Mouse (Mus musculus): ENCODE data around the gene Gm21885.

The Gm21885 gene

DNA sequence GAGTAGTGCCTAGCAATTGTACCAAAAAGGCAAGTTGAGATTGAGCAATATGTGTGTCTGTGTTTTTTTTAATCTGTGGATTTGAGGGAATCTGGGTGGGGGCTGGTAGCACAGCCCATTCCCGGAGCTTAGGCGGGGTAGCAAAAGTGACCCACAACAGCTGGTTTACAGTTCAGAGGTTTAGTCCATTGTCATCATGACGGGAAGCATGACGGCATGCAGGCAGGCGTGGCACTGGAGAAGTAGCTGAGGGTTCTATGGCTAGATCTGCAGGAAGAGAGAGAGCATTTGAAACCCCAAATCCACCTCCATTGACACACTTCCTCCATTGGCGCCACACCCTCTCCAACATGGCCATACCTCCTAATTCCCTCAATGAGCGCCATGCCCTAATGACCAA, 11.8 kb upstream of the Gm21885 start:
- DNase-seq, result no peak

DNA sequence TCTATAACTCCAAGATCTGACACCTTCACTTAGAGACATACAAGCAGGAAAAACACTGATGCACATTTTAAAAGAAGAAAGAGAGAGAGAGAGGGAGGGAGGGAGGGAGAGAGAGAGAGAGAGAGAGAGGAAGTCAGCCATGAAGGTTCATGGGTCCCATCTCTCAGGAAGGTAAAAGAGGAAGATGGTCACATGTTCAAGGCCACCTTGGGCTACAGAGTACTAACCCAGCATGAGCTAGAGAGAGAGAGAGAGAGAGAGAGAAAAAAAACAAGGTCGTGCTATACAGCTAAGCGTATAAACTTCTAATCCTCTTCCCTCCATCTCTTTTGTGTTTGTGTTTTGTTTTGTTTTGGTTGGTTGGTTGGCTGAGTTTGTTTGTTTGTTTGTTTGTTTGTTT, 10.7 kb upstream of the Gm21885 start:
- DNase-seq, result no peak

DNA sequence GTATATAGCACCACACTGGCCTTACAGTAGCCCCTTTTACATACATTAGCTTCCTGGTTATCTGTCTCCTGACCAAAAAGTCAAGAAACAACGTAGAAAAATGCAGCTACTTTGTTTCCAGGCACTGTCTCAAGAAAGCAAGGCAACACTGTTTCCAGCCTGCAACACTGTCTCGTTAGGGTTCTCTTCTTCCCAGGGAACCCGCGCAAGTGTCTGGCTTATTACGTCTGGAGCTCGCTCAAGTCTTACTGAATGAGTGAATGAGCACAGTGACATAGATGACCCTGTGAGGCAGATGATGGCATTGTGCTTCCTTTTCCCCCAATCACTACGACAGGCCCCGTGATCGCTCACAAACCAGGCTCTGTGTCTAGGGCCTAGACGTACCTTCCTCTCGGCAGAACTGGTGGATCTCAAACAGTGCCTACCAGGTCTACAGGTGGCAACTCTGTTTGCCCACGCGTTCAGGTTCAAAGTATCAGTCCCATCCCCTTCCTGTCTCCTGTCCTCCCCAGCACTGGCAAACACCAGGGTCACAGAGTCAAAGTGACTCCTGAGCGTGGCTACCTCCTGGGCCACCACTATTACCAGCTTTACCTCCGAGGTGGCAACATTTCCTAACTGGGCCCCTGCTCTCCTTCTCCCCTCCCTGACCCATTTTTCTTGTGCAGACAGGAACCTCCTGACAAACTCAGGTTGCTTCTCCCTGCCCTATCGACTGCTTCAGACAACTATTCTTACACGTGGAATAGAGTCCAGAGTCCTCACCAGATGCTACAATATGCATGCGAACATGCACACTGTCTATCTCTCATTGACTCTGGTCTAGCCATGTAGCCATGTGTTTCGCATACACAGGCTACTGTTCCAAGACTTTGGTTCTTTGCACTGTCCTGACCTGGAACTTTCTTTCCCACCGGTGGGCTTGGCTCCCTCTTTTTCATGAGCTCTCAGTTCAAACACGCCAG, 8.4 kb upstream of the Gm21885 start:
- DNase-seq, result no peak

DNA sequence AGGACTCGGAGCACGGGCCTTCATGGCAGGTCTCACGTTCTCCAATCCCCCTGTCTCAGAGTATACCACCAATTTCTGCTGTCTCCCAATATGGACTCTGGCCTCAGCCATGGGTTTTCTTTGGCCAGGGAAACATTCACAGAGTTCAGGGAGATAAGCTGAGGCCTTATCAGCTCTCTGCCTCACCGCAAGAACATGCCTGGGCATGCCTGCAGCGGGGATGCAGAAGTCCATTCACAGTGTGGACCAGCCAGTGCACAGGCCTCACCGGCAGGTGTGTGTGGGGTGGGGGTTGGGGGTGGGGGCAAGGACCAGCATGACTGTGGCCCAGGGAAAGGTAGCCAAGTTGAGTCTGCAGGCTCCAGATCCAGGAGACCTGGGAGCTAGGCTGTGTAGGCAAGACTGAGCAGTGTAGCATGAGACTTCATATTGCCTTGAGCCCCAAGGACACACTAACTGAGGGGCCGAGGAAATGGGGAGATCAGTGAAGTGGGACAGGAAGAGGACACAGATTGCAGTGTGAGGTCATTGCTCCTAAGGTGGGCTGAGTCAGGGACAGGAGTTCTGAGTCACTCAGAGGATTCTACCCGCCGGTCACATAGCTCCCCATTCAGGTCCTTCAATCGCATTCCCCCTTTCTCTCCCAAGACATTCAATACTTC, 7.3 kb upstream of the Gm21885 start:
- DNase-seq, result no peak

DNA sequence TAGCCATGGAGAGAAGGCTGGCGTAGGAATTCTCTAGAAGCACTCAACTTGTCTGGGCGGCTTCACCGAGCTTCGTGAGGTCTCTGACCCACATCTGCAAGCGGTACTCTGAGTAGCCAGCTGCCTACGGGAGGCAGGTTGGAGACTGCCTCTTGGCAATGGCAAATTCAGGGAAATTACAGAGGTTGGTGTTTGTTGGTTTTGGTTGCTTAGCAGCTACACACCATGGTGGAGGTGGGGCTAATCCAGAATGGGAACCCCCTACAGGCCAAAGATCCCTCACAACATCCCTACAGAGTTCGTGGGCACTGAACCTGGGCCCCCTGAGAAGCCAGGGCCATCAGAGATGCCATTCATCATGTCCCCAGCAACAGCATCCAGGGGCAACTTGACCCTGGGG, 6.4 kb upstream of the Gm21885 start:
- DNase-seq, result no peak

DNA sequence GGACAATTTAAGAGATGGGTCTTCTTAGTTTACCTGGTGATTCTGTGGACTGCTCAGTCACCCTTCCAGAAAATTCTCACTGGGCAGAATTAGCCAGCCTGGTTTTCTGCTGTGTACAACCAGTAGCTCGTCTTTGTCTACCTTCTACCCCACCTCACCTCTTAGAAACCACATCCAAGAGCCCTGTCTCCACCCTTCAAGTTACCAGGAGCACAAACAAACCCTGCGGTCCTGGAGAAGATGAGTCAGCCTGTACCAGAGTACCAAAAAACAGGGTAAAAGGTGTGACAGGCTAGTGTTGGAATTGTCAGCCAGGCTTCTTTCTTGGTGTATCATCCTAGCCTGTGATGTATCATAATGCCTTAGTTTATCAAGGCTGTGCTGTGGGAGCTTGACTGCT, 6.0 kb upstream of the Gm21885 start:
- no peak for DNase-seq

DNA sequence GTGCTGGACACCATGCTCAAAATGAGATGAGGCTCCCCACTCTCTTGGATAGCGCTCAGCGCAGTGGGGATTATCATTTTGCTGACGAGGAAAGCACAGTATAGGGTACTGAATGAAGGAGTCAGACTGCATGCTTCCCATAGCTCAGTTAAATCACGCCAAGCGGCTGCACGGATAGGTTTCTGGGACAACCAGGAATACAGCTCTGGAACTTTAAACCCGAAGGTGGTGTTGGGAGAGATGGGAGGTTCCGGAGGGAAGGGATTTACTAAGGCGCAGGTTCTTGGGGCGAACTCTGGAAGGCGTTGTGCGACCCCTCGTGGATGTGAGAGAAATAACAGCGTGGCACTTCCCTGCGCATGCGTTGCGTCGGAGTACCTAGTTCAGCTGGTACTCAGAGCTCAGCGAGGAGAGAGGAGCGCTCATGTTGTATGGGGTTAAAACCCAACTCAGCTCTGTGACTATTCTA, 4.8 kb upstream of the Gm21885 start:
- DNase-seq, result peak; percentile 95

DNA sequence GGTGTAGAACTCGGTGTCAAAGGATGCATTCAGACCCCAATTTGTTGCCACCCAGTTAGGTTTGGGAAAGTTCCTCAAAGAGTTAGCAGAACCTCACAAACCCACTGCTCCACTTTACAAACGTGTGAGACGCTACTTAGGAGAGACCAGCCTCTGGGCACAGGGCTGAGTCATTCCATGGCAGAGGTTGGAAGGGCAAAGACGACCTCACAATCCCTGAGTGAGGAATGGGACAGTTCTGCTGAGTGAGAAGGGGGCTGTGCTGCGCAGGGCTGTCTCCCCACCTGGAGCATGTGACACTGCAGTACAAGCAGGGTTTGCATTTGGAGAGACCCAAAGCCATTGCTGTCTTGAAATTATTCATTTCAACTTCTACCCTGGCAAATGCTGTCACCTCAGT, 618 bp downstream of the Gm21885 start:
- DNase-seq, result no peak

DNA sequence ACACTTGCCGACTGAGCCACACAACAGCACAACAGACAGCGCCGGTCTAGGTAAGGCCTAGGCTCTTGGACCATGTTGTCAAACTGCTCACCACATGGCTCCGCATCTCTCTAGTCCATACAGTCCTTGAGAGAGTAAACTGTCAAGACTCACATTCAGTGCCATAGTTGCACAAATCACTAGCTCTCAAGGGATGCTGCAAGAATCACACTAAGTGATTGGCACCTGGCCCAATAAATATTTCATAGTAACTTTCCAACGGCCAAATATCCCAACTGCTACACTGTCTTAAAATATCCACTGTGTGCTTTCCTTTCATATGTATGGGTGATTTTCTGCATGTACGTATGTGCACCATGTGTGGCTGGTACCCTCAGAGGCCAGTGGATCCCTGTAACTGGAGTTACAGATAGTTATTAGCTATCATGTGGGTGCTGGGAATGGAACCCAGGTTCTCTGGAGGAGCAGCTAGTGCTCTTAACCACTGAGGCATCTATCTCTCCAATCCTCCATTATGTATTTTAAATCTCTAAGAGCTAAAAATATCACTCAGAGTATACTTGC, 1.9 kb downstream of the Gm21885 start:
- DNase-seq, result no peak

DNA sequence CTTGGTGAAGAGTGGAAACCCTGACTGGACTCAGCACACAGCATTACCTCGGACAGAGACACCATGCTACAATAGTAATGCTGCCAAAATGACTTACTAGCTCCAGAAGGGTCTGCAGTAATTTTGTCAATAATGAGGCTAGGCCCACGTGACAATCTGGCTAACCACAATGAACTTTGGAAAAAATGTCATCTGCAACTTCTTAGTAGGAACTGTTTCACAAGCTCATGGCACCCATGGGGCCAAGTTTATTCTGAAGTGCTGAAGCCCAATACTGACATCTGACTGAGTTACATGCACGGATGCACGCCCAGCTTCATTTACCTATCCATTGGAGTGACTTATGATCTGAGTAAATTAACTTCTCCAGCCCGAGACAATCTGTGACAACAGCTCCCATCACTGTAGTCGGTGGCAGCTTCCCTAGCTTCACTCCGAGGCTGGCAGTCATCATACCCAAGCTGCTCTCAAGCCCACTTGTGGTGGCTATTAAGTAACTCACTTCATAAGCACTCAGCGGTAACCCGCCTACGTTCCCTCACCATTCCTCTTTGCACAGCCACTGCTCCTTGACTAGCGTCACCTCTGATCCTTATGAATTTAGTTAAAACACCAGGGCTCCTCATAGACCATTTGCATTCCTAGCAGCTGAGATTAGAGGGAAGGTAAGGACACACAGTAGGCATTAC, 4.4 kb downstream of the Gm21885 start:
- DNase-seq, result no peak

DNA sequence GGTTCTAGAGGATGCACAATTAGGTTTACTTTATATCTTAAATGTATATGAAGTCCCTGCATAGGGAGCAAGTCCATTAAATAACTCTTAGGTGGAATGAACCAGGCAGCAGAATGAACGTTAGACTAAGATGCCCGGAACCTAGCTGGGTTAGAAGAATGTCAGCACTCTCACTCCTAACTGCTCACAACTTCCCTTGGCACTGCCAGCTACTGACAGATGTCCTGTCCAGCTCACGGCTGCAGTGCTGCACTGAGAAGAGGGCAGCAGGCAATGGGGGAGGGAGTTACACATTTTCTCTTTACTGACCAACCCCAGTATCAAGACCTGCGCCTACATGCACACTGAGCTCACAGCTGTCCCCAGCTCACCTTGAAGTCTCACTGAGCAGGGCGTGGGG, 5.4 kb downstream of the Gm21885 start:
- DNase-seq, result no peak

DNA sequence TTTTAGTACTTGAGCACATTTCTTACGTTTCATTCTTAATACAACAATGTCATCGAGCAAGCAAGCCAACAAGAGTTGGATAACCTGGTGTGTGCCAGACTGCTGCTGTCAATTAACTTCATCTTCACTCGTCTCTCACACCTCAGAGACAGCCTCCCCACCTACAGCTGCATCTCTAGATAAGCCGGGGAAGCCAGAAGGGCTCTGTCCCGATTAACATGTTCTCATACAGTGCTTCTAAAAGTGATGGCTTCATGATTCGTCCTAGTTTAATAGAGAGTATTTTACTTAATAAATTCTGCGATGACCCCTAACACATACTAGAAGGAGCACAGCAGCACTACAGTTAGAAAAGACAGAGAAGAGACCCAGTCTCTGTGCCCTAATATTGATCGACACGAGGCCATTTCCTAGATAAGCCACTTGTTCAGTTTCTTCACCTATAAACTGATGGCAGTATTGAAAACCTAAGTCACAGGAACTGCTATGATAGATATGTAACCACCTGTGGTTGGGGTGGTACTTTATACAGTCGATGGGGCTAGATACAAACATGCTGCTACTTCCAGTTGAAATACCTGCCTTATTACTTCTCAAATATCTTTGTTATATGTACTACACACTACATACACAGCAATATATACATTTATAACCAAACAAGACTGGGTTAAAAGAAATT, 8.5 kb downstream of the Gm21885 start:
- no peak for DNase-seq

DNA sequence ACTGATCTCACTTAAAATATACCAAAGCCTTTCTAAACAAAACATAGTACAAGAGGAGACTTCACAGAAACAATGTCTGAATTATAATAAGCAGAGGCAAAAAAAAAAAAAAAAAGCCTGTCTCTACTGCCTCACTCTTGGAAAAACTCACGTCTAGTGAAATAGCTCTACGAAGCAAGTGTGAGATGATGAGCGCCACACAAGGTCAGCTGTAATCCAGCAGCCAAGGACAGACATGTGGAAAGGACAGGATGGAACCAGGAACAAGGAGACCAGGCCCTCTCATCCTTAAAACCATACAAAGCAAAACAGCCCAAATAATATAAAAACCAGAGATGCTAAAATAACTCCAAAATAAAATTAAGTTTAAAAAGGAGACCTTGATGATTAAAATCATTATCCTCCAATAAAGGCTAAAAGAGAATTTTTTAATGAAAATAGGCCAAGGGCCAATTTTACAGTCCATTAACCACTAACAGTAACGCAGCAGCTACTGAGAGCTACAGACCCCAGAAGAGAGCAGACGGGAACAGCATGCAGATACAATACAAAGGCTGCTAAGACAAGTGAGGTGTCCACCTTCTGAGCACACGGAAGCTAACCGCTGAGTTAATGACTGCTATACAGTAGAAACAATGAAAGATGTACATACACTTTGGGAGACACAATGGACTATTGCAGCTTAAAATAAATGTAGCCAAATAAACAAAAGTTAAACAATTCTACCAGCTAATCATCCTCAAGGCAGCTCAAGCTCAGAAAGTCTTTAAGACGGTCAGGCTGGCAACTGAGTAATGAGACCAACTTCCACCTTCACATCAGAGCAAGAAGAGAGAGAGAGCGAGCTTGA, 13.5 kb downstream of the Gm21885 start:
- DNase-seq, result no peak

DNA sequence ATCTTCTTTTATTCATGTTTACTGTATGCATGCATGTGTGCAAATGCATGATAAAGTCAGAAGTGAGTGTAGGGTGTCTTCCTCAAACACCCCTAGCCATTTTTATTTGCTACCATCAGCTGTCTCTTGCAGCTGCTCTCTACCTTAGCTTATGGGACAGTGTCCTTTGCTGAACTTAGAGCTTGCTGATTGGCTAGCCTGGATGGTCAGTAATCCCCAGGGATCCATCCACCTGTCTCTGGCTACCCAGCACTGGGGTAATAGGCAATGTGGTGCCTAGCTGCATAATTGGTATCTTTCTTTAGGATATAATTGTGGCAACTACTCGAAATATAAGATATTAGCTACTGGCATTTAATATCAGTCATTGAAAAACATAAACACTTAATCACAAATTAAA, 31.1 kb downstream of the Gm21885 start:
- DNase-seq, result no peak

DNA sequence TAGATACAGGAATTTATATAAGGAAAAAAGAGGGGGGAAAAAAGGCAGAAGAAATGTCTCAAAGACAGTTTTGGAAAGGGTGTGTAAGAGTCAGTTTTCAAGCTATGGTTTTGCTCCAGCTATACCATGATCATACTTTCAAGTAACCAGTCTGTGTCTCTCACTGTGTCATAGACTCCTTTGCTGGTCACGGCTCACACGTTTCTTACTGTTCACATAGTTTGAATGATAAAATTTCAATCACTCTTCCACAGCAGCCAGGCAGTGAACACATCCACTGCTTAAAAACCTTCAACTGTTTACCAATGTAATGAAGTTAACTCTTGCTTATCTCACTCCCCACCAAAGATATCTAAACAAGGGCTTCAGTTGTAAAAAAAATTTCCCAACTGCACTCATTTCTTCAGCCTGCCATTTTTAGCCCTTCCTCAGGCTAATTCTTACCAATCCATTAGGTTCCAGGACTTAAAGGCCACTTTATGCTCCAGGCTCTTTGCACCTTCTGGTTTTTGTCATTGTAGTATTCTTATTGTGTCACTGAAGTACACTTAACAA, 32.5 kb downstream of the Gm21885 start:
- no peak for DNase-seq

DNA sequence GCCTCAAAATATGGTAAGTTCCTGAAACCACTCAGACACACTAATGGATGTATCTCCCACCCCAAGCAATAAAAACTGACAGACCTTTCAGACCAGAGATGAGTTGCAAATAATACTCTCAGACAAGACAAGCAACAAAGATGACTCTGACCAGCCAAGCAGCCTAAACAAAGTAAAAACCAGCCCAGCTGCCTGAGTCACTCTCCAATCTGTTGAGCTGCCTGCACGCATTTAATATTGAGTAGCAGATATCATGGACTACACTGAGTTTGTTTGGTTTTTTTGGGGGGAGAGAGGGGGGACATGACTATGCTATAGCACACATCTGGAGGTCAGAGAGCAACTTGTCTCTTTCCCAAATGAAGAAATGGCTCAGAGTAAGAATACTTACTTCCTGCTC, 33.6 kb downstream of the Gm21885 start:
- DNase-seq, result no peak

DNA sequence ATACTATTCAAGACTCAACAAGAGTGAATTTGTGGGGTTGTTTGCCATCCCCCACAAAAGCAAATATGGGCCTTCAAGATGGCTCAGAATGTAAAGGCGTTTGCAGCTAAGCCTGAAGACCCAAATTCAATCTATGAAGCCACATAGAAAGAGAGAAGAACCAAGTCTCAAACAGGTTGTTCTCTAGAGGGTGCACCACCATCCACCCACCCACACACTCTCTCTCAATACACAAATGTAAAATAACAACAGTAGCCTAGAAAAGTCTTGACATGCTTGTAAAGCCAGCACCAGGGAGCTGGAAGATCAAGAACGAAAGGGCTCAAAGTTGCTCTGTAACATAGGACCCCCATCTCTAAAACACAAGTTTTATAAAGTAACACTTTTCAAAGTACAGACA, 34.9 kb downstream of the Gm21885 start:
- DNase-seq, result no peak

DNA sequence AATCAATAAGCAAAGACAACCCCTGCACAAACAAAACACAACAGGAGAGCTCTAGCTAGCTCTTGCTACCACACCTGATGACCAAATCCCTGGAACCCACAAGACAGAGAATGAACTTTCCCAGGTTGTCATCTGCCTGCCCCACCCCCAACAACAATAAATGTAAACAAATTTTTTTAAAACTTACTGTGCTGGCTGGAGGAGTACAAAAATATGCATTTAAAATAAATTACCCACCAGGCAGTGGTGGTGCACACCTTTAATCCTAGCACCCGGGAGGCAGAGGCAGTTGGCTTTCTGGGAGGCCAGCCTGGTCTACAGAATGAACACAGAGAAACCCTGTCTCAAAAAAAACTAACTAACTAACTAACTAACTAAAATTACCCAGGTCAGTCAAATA, 35.3 kb downstream of the Gm21885 start:
- DNase-seq, result no peak

DNA sequence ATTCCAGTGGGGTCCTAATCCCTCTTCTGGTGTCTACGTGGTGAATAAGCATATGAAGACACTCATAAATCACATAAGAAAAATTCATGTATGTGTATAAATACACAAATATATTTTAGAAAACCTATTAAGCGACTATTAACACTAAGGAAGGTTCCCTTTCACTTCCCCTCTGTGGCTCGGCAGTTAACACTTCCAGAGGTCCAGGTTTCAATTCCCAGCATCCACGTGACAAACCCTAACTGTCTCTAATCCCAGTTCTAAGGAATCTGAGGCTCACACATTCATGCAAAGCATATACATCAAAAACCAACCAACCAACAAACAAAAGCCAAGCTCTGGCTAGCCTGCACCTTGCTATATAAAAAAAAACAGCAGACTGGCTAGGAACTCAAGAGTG, 35.8 kb downstream of the Gm21885 start:
- no peak for DNase-seq

DNA sequence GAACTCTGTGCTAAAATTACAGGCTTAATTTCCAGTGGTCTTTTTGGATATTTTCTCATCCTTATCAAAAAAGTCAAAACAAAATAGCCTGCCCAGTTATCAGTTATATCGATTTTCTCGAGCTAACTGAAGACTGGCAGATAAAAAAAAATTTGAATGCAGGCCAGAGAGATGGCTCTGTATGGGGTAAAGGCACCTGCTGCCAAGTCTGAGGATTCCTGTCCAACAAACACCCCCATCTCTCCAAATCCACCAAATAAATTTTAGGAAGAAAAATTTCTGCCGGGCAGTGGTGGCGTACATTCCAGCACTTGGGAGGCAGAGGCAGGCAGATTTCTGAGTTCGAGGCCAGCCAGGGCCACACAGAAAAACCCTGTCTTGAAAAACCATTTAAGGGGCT, 36.4 kb downstream of the Gm21885 start:
- no peak for DNase-seq

Data from right cerebral cortex, adult 18-20 months (tissue).